Mouse (Mus musculus) left cerebral cortex, adult 2 months (tissue): ENCODE data around the gene Pomt1. TPM values are rescaled to one million over a fixed set of nuclear protein-coding genes. Genes with fewer than 3 reads are reported as not detected.
A peak's percentile ranks its signal among the peaks of the same experiment; 100 is the strongest.
"Not testable (repeated sequence)": the region's sequence is repeated elsewhere in the genome, so short reads cannot be mapped to it uniquely, and the experiment has no call there.

Experiments
- DNase-seq, 2 experiments: peaks; one replicate each; pipeline ENCODE4 v3.0.0; 2021 to 2022; ENCODE audit warnings: low spot score in 2 of 2, mixed read lengths in 1 of 2; ENCODE audit errors: extremely low spot score in 1 of 2
- H3K27ac ChIP-seq: fragments of 200-600 bp; 2 replicates; pipeline ENCODE4 v1.8.1; 2022
- H3K4me3 ChIP-seq: fragments of 200-600 bp; 2 replicates; pipeline ENCODE4 v1.8.1; 2022
- CTCF ChIP-seq: fragments of 200-600 bp; IDR thresholded peaks from 2 replicates; pipeline ENCODE4 v1.8.1; 2022; ENCODE audit warnings: antibody characterized with exemption, mild to moderate bottlenecking, moderate library complexity
- intact Hi-C: fragments of 180-260 bp; cut with DNase I; formaldehyde crosslinking; loops from one replicate; pipeline ENCODE4 v1.15.1; 2025
- total RNA-seq, 2 experiments: library from RNA; stranded (reverse); gene quantifications; 2 replicates each; pipeline ENCODE4 v1.2.3; 2021

The Pomt1 gene
- total RNA-seq, 2 experiments from 2014 or later = 23.7 to 25.3 TPM

DNA sequence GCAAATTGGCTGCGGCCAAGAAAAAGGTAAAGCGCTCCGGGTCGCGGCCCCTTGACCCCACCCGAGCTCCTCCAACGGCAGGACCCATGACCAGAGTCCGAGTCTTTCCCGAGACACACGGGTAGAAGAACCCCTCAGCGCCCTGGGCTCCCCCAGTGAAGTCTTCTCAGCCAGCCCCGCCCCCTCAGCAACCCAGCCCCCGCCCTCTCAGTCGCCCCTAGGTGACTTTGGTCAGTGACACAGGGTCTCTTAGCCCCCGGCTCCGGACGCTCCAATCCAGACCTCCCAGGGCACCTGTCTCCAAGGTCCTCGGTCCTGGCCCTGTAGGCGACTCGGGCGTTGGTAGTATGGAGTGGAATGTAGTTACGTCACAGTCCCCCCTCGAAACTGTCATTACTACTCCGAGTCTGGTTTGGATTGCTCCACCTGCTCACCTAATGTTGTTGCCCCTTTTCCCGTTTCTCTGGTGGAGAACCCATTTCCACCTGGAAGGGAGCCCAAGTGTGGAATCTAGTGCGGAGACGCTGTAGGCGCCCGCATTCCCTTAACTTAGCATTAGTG lies 52.1 kb downstream of the Pomt1 start:
- H3K27ac ChIP-seq = peak overlapping the region; percentile 90
- intact Hi-C loops = loop anchor here (2.0 to 5.0 kb wide), 2 partner anchors 52 to 156 kb away; partner anchors contain the start of gene Pomt1
- DNase-seq = no peak
- peak overlapping the region; percentile 97 for H3K4me3 ChIP-seq
- no peak for TF ChIP-seq CTCF

DNA sequence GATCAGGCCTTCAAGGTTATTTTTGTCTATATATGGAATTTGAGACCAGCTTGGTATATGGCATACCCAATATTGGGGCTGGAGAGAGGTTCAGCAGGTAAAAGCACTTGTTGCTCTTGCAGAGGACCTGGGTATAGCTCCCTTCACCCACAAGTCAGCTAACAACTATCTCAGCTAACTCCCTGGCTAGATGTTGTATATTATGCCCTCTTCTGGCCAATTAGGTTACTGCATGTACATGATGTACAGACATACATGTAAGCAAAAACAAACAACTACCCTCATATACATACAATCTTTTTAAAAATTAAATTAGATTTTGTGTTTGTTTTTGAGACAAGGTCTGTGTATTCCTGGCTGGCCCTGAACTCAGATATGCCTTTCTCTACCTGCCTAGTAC lies 53.2 kb downstream of the Pomt1 start:
- Histone ChIP-seq H3K4me3 (no peak overlapping the region; the same call in 1 of the 2 replicates), H3K27ac (no peak overlapping the region)
- DNase-seq = no peak
- intact Hi-C loops = loop anchor here (2.0 to 5.0 kb wide), 2 partner anchors 53 to 157 kb away; partner anchors contain the start of gene Pomt1
- TF ChIP-seq CTCF = peak; percentile 62

- no peak for DNase-seq
- TF ChIP-seq CTCF = no peak
- Histone ChIP-seq H3K4me3 (no peak overlapping the region), H3K27ac (no peak overlapping the region)
- intact Hi-C loops = no loop called here
Measured at GRCm38 (mm10) chr2:32294348-32294747, 58.0 kb downstream of the Pomt1 start.

- intact Hi-C loops = no loop called here
- no peak for DNase-seq
- Histone ChIP-seq H3K4me3 (no peak overlapping the region), H3K27ac (no peak overlapping the region)
- TF ChIP-seq CTCF = no peak
Measured at GRCm38 (mm10) chr2:32295285-32295684, 58.9 kb downstream of the Pomt1 start.

DNA sequence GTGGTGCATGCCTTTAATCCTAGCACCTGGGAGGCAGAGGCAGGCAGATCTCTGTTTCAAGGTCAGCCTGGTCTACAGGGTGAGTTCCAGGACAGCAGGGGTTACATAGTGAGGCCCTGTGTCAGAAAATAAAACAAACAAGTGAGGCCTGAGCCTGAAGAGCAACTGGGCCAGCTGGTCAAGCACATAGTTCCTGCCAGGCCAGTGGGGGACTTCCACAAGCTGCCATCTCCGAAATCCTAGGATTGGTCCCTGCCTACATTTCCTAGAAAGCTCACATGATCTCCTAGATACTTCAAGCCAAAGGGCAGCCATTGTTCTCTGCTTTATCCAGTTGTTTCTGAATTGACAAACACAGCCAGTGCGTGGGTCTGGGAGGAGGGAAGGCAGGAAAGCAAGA lies 59.5 kb downstream of the Pomt1 start:
- H3K4me3 ChIP-seq, intact Hi-C loops: not testable (repeated sequence)

DNA sequence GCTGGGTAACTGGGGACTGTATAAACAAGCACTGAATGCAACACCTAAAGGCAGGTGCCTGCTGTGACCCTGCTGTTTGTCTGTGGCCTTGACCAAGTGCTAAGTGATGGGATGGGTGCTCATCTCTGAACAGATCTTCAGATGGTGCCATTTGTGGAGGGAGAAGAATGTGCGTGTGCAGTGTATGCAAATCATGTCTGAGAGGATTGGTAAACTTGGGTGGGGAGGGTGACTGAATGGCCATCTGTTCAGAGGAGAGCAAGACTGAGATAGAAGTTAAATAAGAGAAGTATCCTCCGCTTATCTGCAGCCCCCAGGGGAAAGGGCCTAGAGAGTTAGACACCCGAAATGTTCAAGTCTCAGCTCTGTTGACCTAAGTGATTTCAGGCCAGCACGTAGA lies 63.1 kb downstream of the Pomt1 start:
- TF ChIP-seq CTCF = no peak
- peak overlapping the region; percentile 60 for H3K27ac ChIP-seq
- no peak for DNase-seq
- intact Hi-C loops = no loop called here
- H3K4me3 ChIP-seq = no peak overlapping the region

More for the DNA sequence above, 59.5 kb downstream of the Pomt1 start:
- DNase-seq, H3K27ac ChIP-seq: not testable (repeated sequence)

DNA sequence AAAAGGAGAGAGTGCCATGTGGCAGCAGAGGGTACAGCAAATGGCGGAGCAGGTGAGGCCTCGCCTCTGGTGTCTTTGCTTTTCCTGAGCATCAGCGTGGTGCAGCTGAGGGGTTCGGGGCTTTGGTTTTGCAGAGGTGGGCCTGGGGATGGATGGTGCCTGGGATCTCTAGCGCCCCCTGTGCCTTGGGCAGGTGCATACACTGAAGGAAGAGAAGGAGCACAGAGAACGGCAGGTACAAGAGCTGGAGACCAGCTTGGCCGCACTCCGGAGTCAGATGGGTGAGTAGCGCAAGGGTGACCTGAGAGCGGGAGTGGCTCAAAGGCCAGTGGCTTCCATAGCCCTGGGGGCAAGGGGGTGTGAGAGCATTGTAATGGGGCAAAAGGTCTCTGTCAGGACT lies 66.6 kb downstream of the Pomt1 start:
- Histone ChIP-seq H3K4me3 (no peak overlapping the region), H3K27ac (no peak overlapping the region; the same call in 1 of the 2 replicates)
- DNase-seq = no peak
- TF ChIP-seq CTCF = peak; percentile 39
- intact Hi-C loops = no loop called here

DNA sequence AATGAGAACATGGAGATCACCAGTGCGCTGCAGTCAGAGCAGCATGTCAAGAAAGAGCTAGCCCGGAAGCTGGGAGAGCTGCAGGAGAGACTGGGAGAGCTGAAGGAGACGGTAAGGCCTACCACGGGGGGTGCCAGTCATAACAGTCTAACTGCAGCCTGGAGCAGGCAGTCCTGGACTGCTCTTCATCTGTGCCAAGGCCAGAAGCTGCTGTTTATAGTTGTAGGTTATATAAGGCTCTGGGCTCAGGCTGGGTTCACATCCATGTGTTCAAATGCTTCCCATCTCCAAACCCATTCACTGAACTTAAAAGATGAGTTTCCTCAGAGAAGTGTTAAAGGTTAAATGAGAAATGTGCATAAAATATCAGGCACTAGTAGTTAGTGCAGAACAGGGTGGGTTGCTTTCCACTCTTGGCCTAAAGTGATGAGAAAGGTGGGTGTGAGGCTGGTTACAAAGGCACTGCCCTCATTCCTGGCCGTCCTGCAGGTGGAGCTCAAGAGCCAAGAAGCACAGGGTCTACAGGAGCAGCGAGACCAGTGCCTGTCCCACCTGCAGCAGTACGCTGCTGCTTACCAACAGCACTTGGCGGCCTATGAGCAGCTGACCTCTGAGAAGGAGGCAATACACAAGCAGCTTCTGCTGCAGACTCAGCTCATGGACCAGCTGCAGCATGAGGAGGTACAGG lies 67.9 kb downstream of the Pomt1 start:
- H3K4me3 ChIP-seq = no peak overlapping the region
- peak; percentile 70 for TF ChIP-seq CTCF
- peak in 1 of 2 experiments; percentile 74 for DNase-seq
- intact Hi-C loops = no loop called here
- peak overlapping the region; percentile 64 for H3K27ac ChIP-seq

Other genes with a start within 250 kb of the Pomt1 start
- 1 to 10 TPM; 9.0 to 9.7 TPM for gene Fam78a, start 151.7 kb upstream of the Pomt1 start, total RNA-seq
- gene Plpp7, start 141.1 kb upstream of the Pomt1 start, total RNA-seq = 10 to 100 TPM; 26.8 to 29.3 TPM
- 100 to 1,000 TPM; 268 to 280 TPM for gene Prrc2b, start 85.5 kb upstream of the Pomt1 start, total RNA-seq
- gene Uck1, start 23.6 kb downstream of the Pomt1 start, total RNA-seq = 10 to 100 TPM; 45.9 to 47.1 TPM
- gene Golga2, start 50.8 kb downstream of the Pomt1 start, total RNA-seq = 10 to 100 TPM; 83.2 to 86.4 TPM
- gene Swi5, start 51.5 kb downstream of the Pomt1 start, total RNA-seq = 100 to 1,000 TPM; 186 to 193 TPM
- gene Ciz1, start 115.7 kb downstream of the Pomt1 start, total RNA-seq = 10 to 100 TPM; 89.7 to 90.1 TPM
- gene Dnm1, start 116.7 kb downstream of the Pomt1 start, total RNA-seq = 1,000 to 10,000 TPM; 1,259 to 1,310 TPM
- 100 to 1,000 TPM; 341 to 349 TPM for gene 1110008P14Rik, start 145.3 kb downstream of the Pomt1 start, total RNA-seq
- gene Lcn2, start 151.7 kb downstream of the Pomt1 start, total RNA-seq = 10 to 100 TPM in 1 of 2 experiments, under 1 TPM in 1; 0.44 to 19.4 TPM
- 10 to 100 TPM; 47.2 to 47.8 TPM for gene Ptges2, start 159.3 kb downstream of the Pomt1 start, total RNA-seq
- gene Naif1, start 213.9 kb downstream of the Pomt1 start, total RNA-seq = 1 to 10 TPM; 3.3 to 3.7 TPM
- gene Slc25a25, start 214.9 kb downstream of the Pomt1 start, total RNA-seq = 10 to 100 TPM; 65.2 to 79.1 TPM